Mouse (Mus musculus) forebrain, embryonic 15.5 days (tissue): Measurements from ENCODE around the gene Sesn3. TPM values are rescaled to one million over a fixed set of nuclear protein-coding genes. Genes with fewer than 3 reads are reported as not detected.
A peak's percentile ranks its signal among the peaks of the same experiment; 100 is the strongest.
"Not testable (repeated sequence)": the region's sequence is repeated elsewhere in the genome, so short reads cannot be mapped to it uniquely, and the experiment has no call there.

Source experiments
- ATAC-seq: fragments of 200-750 bp; cut with Nextera tagmentation; replicated peaks from 2 replicates; pipeline ENCODE4 v1.8.0; 2017; ENCODE audit warnings: mild to moderate bottlenecking, moderate TSS enrichment, moderate library complexity
- H3K27ac ChIP-seq: fragments of 300-500 bp; sonication (generic); replicated peaks from 2 replicates; pipeline ENCODE4 v1.5.1; 2015; ENCODE audit warnings: mild to moderate bottlenecking, inconsistent platforms
- H3K27me3 ChIP-seq: fragments of 300-500 bp; sonication (generic); 2 replicates; pipeline ENCODE4 v1.6.1; 2015; ENCODE audit warnings: inconsistent platforms
- H3K36me3 ChIP-seq: fragments of 300-500 bp; sonication (generic); 2 replicates; pipeline ENCODE4 v1.6.1; 2015; ENCODE audit warnings: mild to moderate bottlenecking, inconsistent platforms
- H3K4me1 ChIP-seq: fragments of 300-500 bp; sonication (generic); 2 replicates; pipeline ENCODE4 v1.6.1; 2015; ENCODE audit warnings: inconsistent platforms
- H3K4me2 ChIP-seq: fragments of 300-500 bp; sonication (generic); replicated peaks from 2 replicates; pipeline ENCODE4 v1.6.1; 2015; ENCODE audit warnings: mild to moderate bottlenecking, inconsistent platforms
- H3K4me3 ChIP-seq: fragments of 300-500 bp; sonication (generic); 2 replicates; pipeline ENCODE4 v1.5.1; 2015; ENCODE audit warnings: mild to moderate bottlenecking, inconsistent platforms
- H3K9ac ChIP-seq: fragments of 300-500 bp; sonication (generic); replicated peaks from 2 replicates; pipeline ENCODE4 v1.6.1; 2015; ENCODE audit warnings: mild to moderate bottlenecking, inconsistent platforms
- H3K9me3 ChIP-seq: fragments of 300-500 bp; sonication (generic); 2 replicates; pipeline ENCODE4 v1.6.1; 2016; ENCODE audit warnings: inconsistent platforms
- WGBS: fragments of 180-500 bp; shearing (Covaris S2); methylation state at CpG from one replicate; pipeline ENCODE4 v1.1.7; 2015; ENCODE audit warnings: mixed read lengths; 5-methylcytosine and 5-hydroxymethylcytosine counted together
- polyA plus RNA-seq: library from polyadenylated mRNA; unstranded; fragments of >200 nt; fragmentation: Nextera tagmentation; extraction: Ambion mirVana; gene quantifications from 2 replicates; pipeline ENCODE4 v1.2.1, GENCODE M21; 2015

The Sesn3 gene
- 13.3 and 14.4 TPM in 2 replicates for polyA plus RNA-seq

DNA sequence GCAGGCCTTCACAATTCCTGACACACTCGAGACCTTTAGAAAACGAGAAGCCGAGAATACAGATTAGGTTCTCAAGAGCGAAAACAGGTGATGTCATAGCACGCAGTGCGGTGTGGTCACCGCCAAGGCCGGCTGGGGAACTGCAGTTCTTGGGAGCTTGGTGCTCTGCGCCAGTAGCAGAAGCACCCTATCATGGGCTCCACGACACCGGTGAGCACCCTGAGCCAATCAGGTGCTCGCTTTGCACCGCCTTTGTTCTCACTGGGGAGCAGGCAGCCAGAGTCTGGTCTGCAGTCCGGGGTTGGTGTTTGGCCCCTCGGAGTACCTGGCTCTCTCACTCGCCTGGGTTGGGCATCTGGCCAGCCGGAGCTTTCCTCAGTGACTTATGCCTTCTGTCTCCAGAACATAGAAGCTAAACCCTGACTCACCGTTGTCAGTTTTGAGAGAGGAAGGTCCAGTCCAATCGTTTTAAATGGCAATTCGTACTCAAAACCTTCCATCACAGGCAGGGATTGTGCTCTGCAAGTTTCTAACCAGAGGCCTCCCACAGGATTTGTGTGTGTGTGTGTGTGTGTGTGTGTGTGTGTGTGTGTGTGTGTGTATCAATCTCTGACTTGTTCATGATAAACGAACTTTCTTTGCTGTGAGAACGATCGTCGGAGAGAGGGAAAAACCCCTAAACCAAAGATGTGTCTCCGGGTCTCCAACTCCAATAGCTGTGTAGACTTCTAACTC, at the start of gene Sesn3:
Gene Sesn3 (plus strand): TSS at position 82 of the 735 bp plus-strand sequence.
- Histone ChIP-seq H3K4me1 (peaks cover 23% of the 10 kb centered on the region), H3K27ac (peak within 1 kb of the TSS; percentile 94), H3K27me3 (no peaks in the 10 kb centered on the region), H3K9me3 (no peaks in the 10 kb centered on the region), H3K9ac (peak within 1 kb of the TSS; percentile 47), H3K36me3 (no peaks in the 10 kb centered on the region), H3K4me2 (peak within 1 kb of the TSS; percentile 59), H3K4me3 (peak within 1 kb of the TSS; percentile 94)
- WGBS, result 1% methylated on average over 25 of the region's 25 CpGs
- ATAC-seq, result peak; percentile 28

DNA sequence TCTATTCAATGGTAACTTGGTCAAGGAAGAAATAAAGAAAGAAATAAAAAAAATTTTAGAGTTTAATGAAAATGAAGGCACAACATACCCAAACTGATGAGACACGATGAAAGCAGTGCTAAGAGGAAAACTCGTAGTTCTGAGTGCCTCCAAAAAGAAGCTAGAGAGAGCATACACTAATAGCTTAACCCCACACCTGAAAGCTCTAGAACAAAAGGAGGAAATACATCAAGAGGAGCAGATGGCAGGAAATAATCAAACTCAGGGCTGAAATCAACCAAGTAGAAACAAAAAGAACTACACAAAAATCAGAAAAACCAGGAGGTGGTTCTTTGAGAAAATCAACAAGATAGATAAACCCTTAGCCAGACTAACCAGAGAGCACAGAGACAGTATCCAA, 47.8 kb upstream of the Sesn3 start:
- not testable (repeated sequence) for ATAC-seq, H3K27me3 ChIP-seq, H3K36me3 ChIP-seq, H3K9ac ChIP-seq, H3K27ac ChIP-seq, H3K4me1 ChIP-seq, H3K9me3 ChIP-seq, H3K4me3 ChIP-seq, H3K4me2 ChIP-seq
- whole genome bisulfite sequencing, result 85% methylated on average over 2 of the region's 2 CpGs

GRCm38 (mm10) chr9:14233702-14234373, 41.0 kb upstream of the Sesn3 start:
- Histone ChIP-seq H3K9me3 (no peaks in the 10 kb centered on the region), H3K4me3 (no peak overlapping the region), H3K4me2 (no peak overlapping the region), H3K9ac (no peak overlapping the region), H3K27ac (no peak overlapping the region), H3K4me1 (no peaks in the 10 kb centered on the region), H3K27me3 (no peaks in the 10 kb centered on the region), H3K36me3 (no peaks in the 10 kb centered on the region)
- whole genome bisulfite sequencing, result 43% methylated on average over 7 of the region's 7 CpGs
- ATAC-seq, result no peak

GRCm38 (mm10) chr9:14235286-14235685, 39.6 kb upstream of the Sesn3 start:
- H3K27me3 ChIP-seq, result no peaks in the 10 kb centered on the region
- no peaks in the 10 kb centered on the region for H3K4me1 ChIP-seq
- 93% methylated on average over 2 of the region's 2 CpGs for WGBS
- ATAC-seq, result no peak
- no peaks in the 10 kb centered on the region for H3K9me3 ChIP-seq
- H3K9ac ChIP-seq, result no peak overlapping the region
- H3K36me3 ChIP-seq, result no peaks in the 10 kb centered on the region
- no peak overlapping the region for H3K27ac ChIP-seq
- no peak overlapping the region for H3K4me2 ChIP-seq
- no peak overlapping the region for H3K4me3 ChIP-seq

DNA sequence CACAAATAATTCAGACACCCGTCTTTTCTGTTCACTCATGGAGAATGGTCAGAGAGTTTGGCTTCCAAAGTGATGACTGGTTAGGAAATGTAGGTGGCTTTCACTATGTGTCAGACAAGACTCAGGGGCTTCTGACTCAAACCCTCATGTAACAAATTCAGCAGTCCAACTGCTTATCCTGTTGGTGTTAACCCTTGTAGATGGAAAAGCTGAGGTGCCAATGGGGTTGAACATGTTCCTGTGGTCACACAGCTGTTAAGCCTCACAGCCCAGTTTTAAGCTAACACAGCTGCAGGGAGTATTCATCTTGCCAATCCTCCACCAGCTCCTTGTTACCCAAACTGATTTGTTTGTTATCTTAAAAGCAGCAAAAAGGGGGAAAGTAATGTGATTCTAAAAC, 33.9 kb upstream of the Sesn3 start:
- not testable (repeated sequence) for H3K27me3 ChIP-seq, H3K4me2 ChIP-seq, H3K9ac ChIP-seq, H3K4me3 ChIP-seq, ATAC-seq, H3K9me3 ChIP-seq, H3K27ac ChIP-seq, H3K36me3 ChIP-seq
- WGBS, result 47% methylated on average over 1 of the region's 1 CpGs
- peaks cover 15% of the 10 kb centered on the region for H3K4me1 ChIP-seq

- no peak overlapping the region for H3K4me2 ChIP-seq
- no peaks in the 10 kb centered on the region for H3K27me3 ChIP-seq
- ATAC-seq, result no peak
- H3K9ac ChIP-seq, result no peak overlapping the region
- no peak overlapping the region for H3K27ac ChIP-seq
- peaks cover 15% of the 10 kb centered on the region for H3K4me1 ChIP-seq
- 47% methylated on average over 2 of the region's 2 CpGs for WGBS
- no peaks in the 10 kb centered on the region for H3K9me3 ChIP-seq
- no peak overlapping the region for H3K4me3 ChIP-seq
- no peaks in the 10 kb centered on the region for H3K36me3 ChIP-seq
Observed at GRCm38 (mm10) chr9:14242308-14242707, 32.6 kb upstream of the Sesn3 start.

- Histone ChIP-seq H3K36me3 (no peaks in the 10 kb centered on the region), H3K9me3 (no peaks in the 10 kb centered on the region), H3K4me2 (no peak overlapping the region), H3K27ac (no peak overlapping the region), H3K4me1 (peaks cover 15% of the 10 kb centered on the region), H3K27me3 (no peaks in the 10 kb centered on the region), H3K9ac (no peak overlapping the region), H3K4me3 (no peak overlapping the region)
- ATAC-seq, result no peak
- WGBS, result 31% methylated on average over 9 of the region's 9 CpGs
Observed at GRCm38 (mm10) chr9:14244528-14244927, 30.3 kb upstream of the Sesn3 start.

GRCm38 (mm10) chr9:14245013-14245586, 29.8 kb upstream of the Sesn3 start:
- Histone ChIP-seq H3K9ac (no peak overlapping the region), H3K36me3 (no peaks in the 10 kb centered on the region), H3K4me3 (no peak overlapping the region), H3K27me3 (no peaks in the 10 kb centered on the region), H3K4me1 (peaks cover 15% of the 10 kb centered on the region), H3K27ac (no peak overlapping the region), H3K4me2 (no peak overlapping the region), H3K9me3 (no peaks in the 10 kb centered on the region)
- 10% methylated on average over 7 of the region's 7 CpGs for WGBS
- 0 out of 2 replicates have a peak, but pooled peaks have one; percentile 45 for ATAC-seq

GRCm38 (mm10) chr9:14246016-14246799, 28.7 kb upstream of the Sesn3 start:
- Histone ChIP-seq H3K27me3 (no peaks in the 10 kb centered on the region), H3K4me1 (peaks cover 15% of the 10 kb centered on the region), H3K4me3 (no peak overlapping the region), H3K36me3 (no peaks in the 10 kb centered on the region), H3K4me2 (peak overlapping the region; percentile 19), H3K9ac (no peak overlapping the region), H3K9me3 (no peaks in the 10 kb centered on the region), H3K27ac (no peak overlapping the region)
- 19% methylated on average over 11 of the region's 11 CpGs for WGBS
- ATAC-seq, result peak; percentile 58

DNA sequence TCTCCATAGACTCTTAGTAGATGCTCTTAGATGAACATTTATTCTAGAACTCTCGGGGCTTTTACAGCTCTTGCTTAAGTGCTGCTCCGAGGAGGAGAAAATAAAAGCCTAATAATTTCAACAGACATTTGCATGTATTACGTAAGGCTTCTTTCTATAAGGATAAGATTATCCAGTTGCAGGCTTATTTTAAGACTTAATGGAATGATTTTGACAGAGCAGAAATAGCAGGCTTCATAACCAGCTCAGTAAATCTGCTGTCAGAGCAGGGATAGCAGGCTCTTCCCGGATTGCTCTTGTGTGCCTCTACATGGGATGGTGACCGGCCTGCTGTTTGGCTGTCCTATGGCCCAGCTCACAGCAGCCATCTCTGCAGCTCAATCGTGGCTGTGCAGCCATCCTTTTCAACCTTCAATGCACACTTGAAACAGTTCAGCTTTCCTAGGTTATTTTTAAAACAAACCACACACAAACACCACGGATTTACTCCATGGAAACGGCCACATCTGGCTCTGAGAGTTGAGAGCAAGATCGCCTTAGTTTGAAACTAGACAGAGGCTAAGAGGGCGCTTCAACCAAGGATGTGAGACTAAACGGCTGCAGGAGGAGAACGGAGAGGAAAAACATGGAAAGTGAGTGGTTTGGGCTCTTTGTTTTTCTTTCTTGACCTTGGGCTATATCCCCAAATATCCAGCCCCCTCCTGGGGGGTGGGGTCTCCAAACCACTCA, 27.2 kb upstream of the Sesn3 start:
- H3K4me1 ChIP-seq, result peaks cover 15% of the 10 kb centered on the region
- WGBS, result 80% methylated on average over 12 of the region's 12 CpGs
- H3K4me3 ChIP-seq, result no peak overlapping the region
- ATAC-seq, result no peak
- no peaks in the 10 kb centered on the region for H3K27me3 ChIP-seq
- no peaks in the 10 kb centered on the region for H3K36me3 ChIP-seq
- H3K4me2 ChIP-seq, result no peak overlapping the region
- no peaks in the 10 kb centered on the region for H3K9me3 ChIP-seq
- H3K9ac ChIP-seq, result no peak overlapping the region
- no peak overlapping the region for H3K27ac ChIP-seq

- Histone ChIP-seq H3K4me3 (no peak overlapping the region), H3K4me1 (peaks cover 15% of the 10 kb centered on the region), H3K4me2 (no peak overlapping the region), H3K36me3 (no peaks in the 10 kb centered on the region), H3K9ac (no peak overlapping the region), H3K9me3 (no peaks in the 10 kb centered on the region), H3K27me3 (no peaks in the 10 kb centered on the region), H3K27ac (no peak overlapping the region)
- ATAC-seq, result no peak
- 82% methylated on average over 3 of the region's 3 CpGs for WGBS
Observed at GRCm38 (mm10) chr9:14248209-14248596, 26.7 kb upstream of the Sesn3 start.
